In genomic region chr13:83111503-83111902, GRCm38 (mm10) we compare ENCODE assay signal across 8 mouse cellular contexts.
DNase-seq lines count a peak whose midpoint lies in the region; ATAC-seq and TF ChIP-seq lines count a peak whose summit lies in the region.
"Had no signal": no experiment of that assay in that cellular context is flagged by ENCODE, and none has a peak within 500 bp of the region (broad histone marks: within the 10 kb centered on the region; RNA-seq: fewer than 3 reads in every experiment).

No protein-coding gene starts in this region.

- in situ Hi-C loops in CH12.LX (cut with MboI; ENCODE audit: low pct_ligation_motif_present, low pct_unique_long_range_greater_than_20kb, low sequenced_read_pairs), result no loop called here

- no peak overlapping the region for H3K4me3 ChIP-seq in CH12.LX (replicated peaks in 1 of 3; ENCODE audit: low read depth in 2 of 3, low read length in 2 of 3, poor library complexity in 1 of 3)
- no peak overlapping the region for H3K4me3 ChIP-seq in embryonic facial prominence, embryonic 15.5 days (replicated peaks)

- H3K9me3 ChIP-seq in CH12.LX (replicated peaks; ENCODE audit: low read length), result no peaks in the 10 kb centered on the region
- no peaks in the 10 kb centered on the region for H3K9me3 ChIP-seq in embryonic facial prominence, embryonic 15.5 days (replicated peaks)

- H3K4me2 ChIP-seq in CH12.LX (ENCODE audit: insufficient read depth, low read depth, poor library complexity, severe bottlenecking), result peak overlapping the region; percentile 44; the same call in 1 of the 2 replicates
- H3K4me2 ChIP-seq in embryonic facial prominence, embryonic 15.5 days (replicated peaks), result no peak overlapping the region

- H3K4me1 ChIP-seq in CH12.LX (ENCODE audit: control insufficient read depth in 1 of 2, insufficient read depth in 2 of 2), result peaks cover 6 to 45% of the 10 kb centered on the region in 2 experiments; a peak in 3 of 4 replicates
- no peaks in the 10 kb centered on the region for H3K4me1 ChIP-seq in embryonic facial prominence, embryonic 15.5 days

- no peak overlapping the region for H3K9ac ChIP-seq in CH12.LX (ENCODE audit: insufficient read depth, low read depth)
- no peak overlapping the region for H3K9ac ChIP-seq in embryonic facial prominence, embryonic 15.5 days

- no peaks in the 10 kb centered on the region for H3K27me3 ChIP-seq in CH12.LX (replicated peaks)
- no peaks in the 10 kb centered on the region for H3K27me3 ChIP-seq in embryonic facial prominence, embryonic 15.5 days

- dilution Hi-C loops in CH12.LX (cut with MboI; ENCODE audit: extremely low pct_ligation_motif_present, extremely low pct_unique_long_range_greater_than_20kb, low sequenced_read_pairs), result no loop called here

- DNase-seq in A20 (ENCODE audit: low read depth, low spot score), result peak; percentile 77
- DNase-seq in CH12.LX (ENCODE audit: extremely low read depth), result peak; percentile 83
- DNase-seq in left cerebral cortex, adult 9 months (ENCODE audit: low spot score in 2 of 2), result peak; percentile 42 to 80
- peak; percentile 43 to 70 for DNase-seq in right cerebral cortex, postnatal 10 days (ENCODE audit: low spot score in 2 of 2)
- DNase-seq in kidney, postnatal 36 days, result no peak

- peak; percentile 4 for TF ChIP-seq RAD21 in CH12.LX (IDR thresholded peaks at IDR 0.05; ENCODE audit: low read depth, low read length)

- ATAC-seq in embryonic facial prominence, embryonic 15.5 days (ENCODE audit: insufficient number of reproducible peaks, low FRiP score, low TSS enrichment, low read depth), result 0 out of 2 replicates have a peak, but pooled peaks have one; percentile 47
- no peak for ATAC-seq in erythroid progenitor cell, adult 5-6 weeks (replicated peaks; ENCODE audit: low FRiP score, poor library complexity, severe bottlenecking)

- WGBS in embryonic facial prominence, embryonic 15.5 days, result 16% methylated on average over 2 of the region's 2 CpGs

- no peaks in the 10 kb centered on the region for H3K36me3 ChIP-seq in CH12.LX (replicated peaks in 1 of 2; ENCODE audit: control insufficient read depth in 1 of 2, insufficient read depth in 1 of 2, low read length in 1 of 2)
- no peaks in the 10 kb centered on the region for H3K36me3 ChIP-seq in embryonic facial prominence, embryonic 15.5 days

- H3K79me2 ChIP-seq in CH12.LX (replicated peaks; ENCODE audit: control insufficient read depth, extremely low read depth, insufficient read depth, poor library complexity, severe bottlenecking), result no peaks in the 10 kb centered on the region

- H3K27ac ChIP-seq in CH12.LX (ENCODE audit: insufficient read depth, low read depth), result no peak overlapping the region
- peak overlapping the region; percentile 31 for H3K27ac ChIP-seq in embryonic facial prominence, embryonic 15.5 days (replicated peaks)
- H3K27ac ChIP-seq: macrophage had no signal

- TF ChIP-seq EP300 in CH12.LX (IDR thresholded peaks at IDR 0.05; ENCODE audit: low read length), result peak; percentile 86

- TF ChIP-seq POLR2A in CH12.LX (IDR thresholded peaks at IDR 0.05; ENCODE audit: low read depth, low read length), result no peak

- TF ChIP-seq CTCF in CH12.LX (conservative IDR thresholded peaks at IDR 0.05 in 1 of 2, IDR thresholded peaks at IDR 0.05 in 1 of 2; ENCODE audit: low read depth in 2 of 2, low read length in 2 of 2), result no peak

TF ChIP-seq in CH12.LX, 34 proteins besides CTCF, POLR2A, EP300 and RAD21:
- TF ChIP-seq RCOR1 (conservative IDR thresholded peaks at IDR 0.05; ENCODE audit: low read depth, low read length), result no peak
- no peak for TF ChIP-seq SIN3A (IDR thresholded peaks at IDR 0.05; ENCODE audit: low read length)
- TF ChIP-seq TBP (conservative IDR thresholded peaks at IDR 0.05; ENCODE audit: low read depth, low read length), result no peak
- no peak for TF ChIP-seq POLR2AphosphoS2 (IDR thresholded peaks at IDR 0.05; ENCODE audit: low read depth, low read length)
- no peak for TF ChIP-seq SMC3 (IDR thresholded peaks at IDR 0.05; ENCODE audit: low read depth, low read length)
- TF ChIP-seq MAX (IDR thresholded peaks at IDR 0.05; ENCODE audit: low read length), result peak; percentile 23; the same call in 1 of the 2 replicates
- no peak for TF ChIP-seq USF2 (conservative IDR thresholded peaks at IDR 0.05; ENCODE audit: low read depth, low read length)
- TF ChIP-seq MEF2A (IDR thresholded peaks at IDR 0.05; ENCODE audit: borderline replicate concordance, low read depth, low read length), result peak; percentile 91
- TF ChIP-seq BHLHE40 (IDR thresholded peaks at IDR 0.05; ENCODE audit: low read depth, low read length), result peak; percentile 83
- TF ChIP-seq CHD1 (IDR thresholded peaks at IDR 0.05; ENCODE audit: low read depth, low read length), result no peak
- TF ChIP-seq ETS1 (conservative IDR thresholded peaks at IDR 0.05; ENCODE audit: low read depth, low read length), result peak; percentile 73
- TF ChIP-seq E2F4 (IDR thresholded peaks at IDR 0.05; ENCODE audit: insufficient replicate concordance, low read depth, low read length), result no peak
- TF ChIP-seq MYC (IDR thresholded peaks at IDR 0.05; ENCODE audit: low read depth, low read length), result peak; percentile 53; the same call in 1 of the 2 replicates
- no peak for TF ChIP-seq MAZ (IDR thresholded peaks at IDR 0.05; ENCODE audit: low read depth, low read length)
- TF ChIP-seq NRF1 (IDR thresholded peaks at IDR 0.05; ENCODE audit: low read depth, low read length), result no peak
- TF ChIP-seq TCF12 (IDR thresholded peaks at IDR 0.05; ENCODE audit: low read depth, low read length), result peak; percentile 84
- no peak for TF ChIP-seq PAX5 (IDR thresholded peaks at IDR 0.05; ENCODE audit: low read length)
- no peak for TF ChIP-seq ZC3H11A (IDR thresholded peaks at IDR 0.05; ENCODE audit: low read depth, low read length)
- peak; percentile 51; the same call in 1 of the 2 replicates for TF ChIP-seq CHD2 (IDR thresholded peaks at IDR 0.05; ENCODE audit: low read length)
- TF ChIP-seq MAFK (IDR thresholded peaks at IDR 0.05; ENCODE audit: insufficient replicate concordance, low read length), result 0 out of 2 replicates have a peak, but pooled peaks have one; percentile 35
- TF ChIP-seq ZNF384 (IDR thresholded peaks at IDR 0.05; ENCODE audit: low read depth, low read length), result no peak
- no peak for TF ChIP-seq USF1 (IDR thresholded peaks at IDR 0.05; ENCODE audit: low read depth, low read length)
- no peak for TF ChIP-seq JUN (IDR thresholded peaks at IDR 0.05; ENCODE audit: insufficient read depth, low read depth, low read length)

Comparison
In these comparisons a context has a peak if more than half of its experiments do, and no peak if none do; other contexts are left out.
1. DNase-seq: peak in A20 (single experiment), CH12.LX (single experiment), left cerebral cortex, adult 9 months (2 of 2) and right cerebral cortex, postnatal 10 days (2 of 2); none in kidney, postnatal 36 days (0 of 2).